Mouse (Mus musculus) urinary bladder, postnatal 10 days (tissue): ENCODE data around the gene Gm13290.
"Not testable (repeated sequence)": the region's sequence is repeated elsewhere in the genome, so short reads cannot be mapped to it uniquely, and the experiment has no call there.

Experiments used
- DNase-seq: peaks from one replicate; pipeline ENCODE4 v3.0.0; 2022; ENCODE audit warnings: low spot score

Gm13290 gene

GRCm38 (mm10) chr4:88782335-88782734, 8.7 kb downstream of the Gm13290 start:
- DNase-seq: not testable (repeated sequence)

- DNase-seq: not testable (repeated sequence)
These were observed 11.8 kb downstream of the Gm13290 start, which contains the start of gene Gm13276 for GRCm38 (mm10) chr4:88785409-88785808. TSS of gene Gm13276 (plus strand) at chr4:88785709.

GRCm38 (mm10) chr4:88788402-88788801, 14.8 kb downstream of the Gm13290 start, which contains the start of gene Gm13277:
TSS of gene Gm13277 (plus strand) at chr4:88788632.
- DNase-seq: not testable (repeated sequence)

- DNase-seq: not testable (repeated sequence)
These were observed 17.6 kb downstream of the Gm13290 start, which contains the start of gene Gm13278 for GRCm38 (mm10) chr4:88791250-88791649. TSS of gene Gm13278 (plus strand) at chr4:88791550.

- DNase-seq: peak; percentile 40
These were observed 20.5 kb downstream of the Gm13290 start, which contains the start of gene Gm13275 for GRCm38 (mm10) chr4:88793936-88794675. TSS of gene Gm13275 (plus strand) at chr4:88794487.

- not testable (repeated sequence) for DNase-seq
These were observed 23.5 kb downstream of the Gm13290 start, which contains the start of gene Gm13279 for GRCm38 (mm10) chr4:88797097-88797496. TSS of gene Gm13279 (plus strand) at chr4:88797397.

- DNase-seq: not testable (repeated sequence)
These were observed 25.7 kb downstream of the Gm13290 start, which contains the start of gene Gm13285 for GRCm38 (mm10) chr4:88799365-88799764. TSS of gene Gm13285 (plus strand) at chr4:88799665.

- not testable (repeated sequence) for DNase-seq
These were observed 29.3 kb downstream of the Gm13290 start, which contains the start of gene Gm13287 for GRCm38 (mm10) chr4:88802954-88803353. TSS of gene Gm13287 (plus strand) at chr4:88803254.

- not testable (repeated sequence) for DNase-seq
These were observed 31.6 kb downstream of the Gm13290 start, which contains the start of gene Gm13288 for GRCm38 (mm10) chr4:88805231-88805630. TSS of gene Gm13288 (plus strand) at chr4:88805531.

- DNase-seq: not testable (repeated sequence)
These were observed 32.1 kb downstream of the Gm13290 start for GRCm38 (mm10) chr4:88805761-88806160.

- no peak for DNase-seq
These were observed 42.3 kb downstream of the Gm13290 start, which contains the start of gene Ifna7 for GRCm38 (mm10) chr4:88815928-88816327. TSS of gene Ifna7 (plus strand) at chr4:88816228.

GRCm38 (mm10) chr4:88819659-88820058, 46.0 kb downstream of the Gm13290 start, which contains the start of gene Ifna11:
TSS of gene Ifna11 (plus strand) at chr4:88819959.
- no peak for DNase-seq

GRCm38 (mm10) chr4:88822995-88823394, 49.4 kb downstream of the Gm13290 start:
- DNase-seq: no peak
